Mouse (Mus musculus) E14TG2a.4 (cell line): ENCODE results near the gene Rbpj.

ENCODE experiments used
- H3K27me3 ChIP-seq: 2 replicates; pipeline ENCODE4 v1.6.1; 2014; ENCODE audit warnings: low read length, control low read depth; ENCODE audit not compliant: insufficient read depth
- H3K36me3 ChIP-seq: 2 replicates; pipeline ENCODE4 v1.6.1; 2014; ENCODE audit warnings: low read length, control low read depth; ENCODE audit not compliant: insufficient read depth
- H3K4me1 ChIP-seq: replicated peaks from 2 replicates; pipeline ENCODE4 v1.6.1; 2014; ENCODE audit warnings: low read depth, low read length, control low read depth
- H3K4me3 ChIP-seq: replicated peaks from 2 replicates; pipeline ENCODE4 v1.5.1; 2014; ENCODE audit warnings: mild to moderate bottlenecking, low read length
- H3K9me3 ChIP-seq: 2 replicates; pipeline ENCODE4 v1.6.1; 2014; ENCODE audit warnings: low read length, control low read depth
- CTCF ChIP-seq: conservative IDR thresholded peaks from 2 replicates; pipeline ENCODE4 v1.5.1; 2014; ENCODE audit warnings: low read length
- NANOG ChIP-seq: IDR thresholded peaks from 2 replicates; pipeline ENCODE4 v1.6.1; 2014; ENCODE audit warnings: borderline replicate concordance, low read length, mixed read lengths
- POU5F1 ChIP-seq: IDR thresholded peaks from 2 replicates; pipeline ENCODE4 v1.6.1; 2014; ENCODE audit warnings: low read length, borderline replicate concordance

The Rbpj gene

GRCm38 (mm10) chr5:53607230-53607996, 141.5 kb downstream of the Rbpj start:
- no peak for TF ChIP-seq POU5F1
- TF ChIP-seq CTCF: no peak
- TF ChIP-seq NANOG: no peak
- Histone ChIP-seq H3K36me3 (peaks cover 48% of the 10 kb centered on the region), H3K27me3 (no peaks in the 10 kb centered on the region), H3K9me3 (no peaks in the 10 kb centered on the region), H3K4me3 (no peak overlapping the region), H3K4me1 (peaks cover 75% of the 10 kb centered on the region)

DNA sequence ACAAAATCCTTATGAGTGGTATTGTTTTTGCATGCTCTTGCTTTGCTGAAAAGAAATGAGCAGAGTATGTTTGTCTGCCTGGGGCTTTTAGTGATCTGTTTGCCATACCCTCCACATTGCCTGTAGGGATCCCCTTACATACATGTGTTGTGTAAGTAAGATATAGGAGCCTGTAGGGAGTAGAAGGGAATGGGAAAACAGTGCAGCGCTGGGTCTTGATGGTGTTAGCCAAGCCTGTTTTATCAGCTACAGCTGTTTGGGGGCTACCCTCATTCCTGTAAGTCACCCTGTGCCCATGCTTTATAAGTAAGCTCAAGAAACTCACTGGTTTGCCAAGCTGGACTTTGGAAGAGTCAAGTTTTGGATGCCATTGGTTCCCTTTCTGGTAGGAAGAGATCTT, 152.9 kb downstream of the Rbpj start:
- Histone ChIP-seq H3K27me3 (no peaks in the 10 kb centered on the region), H3K9me3 (peaks cover 23% of the 10 kb centered on the region), H3K4me1 (peaks cover 49% of the 10 kb centered on the region), H3K36me3 (peaks cover 84% of the 10 kb centered on the region), H3K4me3 (no peak overlapping the region)
- TF ChIP-seq NANOG (no peak), POU5F1 (no peak), CTCF (no peak)

- Histone ChIP-seq H3K27me3 (no peaks in the 10 kb centered on the region), H3K36me3 (peaks cover 71% of the 10 kb centered on the region), H3K9me3 (no peaks in the 10 kb centered on the region), H3K4me1 (peaks cover 69% of the 10 kb centered on the region), H3K4me3 (no peak overlapping the region)
- no peak for TF ChIP-seq CTCF
- no peak for TF ChIP-seq NANOG
- no peak for TF ChIP-seq POU5F1
Observed at GRCm38 (mm10) chr5:53632026-53632425, 166.1 kb downstream of the Rbpj start.

GRCm38 (mm10) chr5:53636795-53637194, 170.8 kb downstream of the Rbpj start:
- no peaks in the 10 kb centered on the region for H3K27me3 ChIP-seq
- no peak overlapping the region for H3K4me3 ChIP-seq
- H3K4me1 ChIP-seq: peaks cover 74% of the 10 kb centered on the region
- no peaks in the 10 kb centered on the region for H3K9me3 ChIP-seq
- peaks cover 87% of the 10 kb centered on the region for H3K36me3 ChIP-seq
- TF ChIP-seq CTCF: no peak
- TF ChIP-seq POU5F1: no peak
- no peak for TF ChIP-seq NANOG

GRCm38 (mm10) chr5:53637206-53637605, 171.3 kb downstream of the Rbpj start:
- Histone ChIP-seq H3K9me3 (no peaks in the 10 kb centered on the region), H3K36me3 (peaks cover 87% of the 10 kb centered on the region), H3K4me3 (no peak overlapping the region), H3K4me1 (peaks cover 71% of the 10 kb centered on the region), H3K27me3 (no peaks in the 10 kb centered on the region)
- TF ChIP-seq POU5F1 (no peak), NANOG (no peak), CTCF (no peak)

GRCm38 (mm10) chr5:53638647-53639046, 172.7 kb downstream of the Rbpj start:
- Histone ChIP-seq H3K27me3 (no peaks in the 10 kb centered on the region), H3K4me1 (peaks cover 65% of the 10 kb centered on the region), H3K36me3 (peaks cover 89% of the 10 kb centered on the region), H3K4me3 (no peak overlapping the region), H3K9me3 (no peaks in the 10 kb centered on the region)
- TF ChIP-seq NANOG (no peak), POU5F1 (no peak), CTCF (peak; percentile 47)

- Histone ChIP-seq H3K4me3 (no peak overlapping the region), H3K4me1 (peaks cover 37% of the 10 kb centered on the region), H3K27me3 (no peaks in the 10 kb centered on the region), H3K9me3 (no peaks in the 10 kb centered on the region), H3K36me3 (peaks cover 88% of the 10 kb centered on the region)
- TF ChIP-seq CTCF (no peak), POU5F1 (no peak), NANOG (no peak)
Observed at GRCm38 (mm10) chr5:53646669-53647068, 180.7 kb downstream of the Rbpj start.

GRCm38 (mm10) chr5:53647358-53647757, 181.4 kb downstream of the Rbpj start:
- H3K27me3 ChIP-seq: no peaks in the 10 kb centered on the region
- no peak overlapping the region for H3K4me3 ChIP-seq
- H3K9me3 ChIP-seq: no peaks in the 10 kb centered on the region
- no peak for TF ChIP-seq CTCF
- TF ChIP-seq POU5F1: no peak
- no peak for TF ChIP-seq NANOG
- peaks cover 88% of the 10 kb centered on the region for H3K36me3 ChIP-seq
- H3K4me1 ChIP-seq: peaks cover 40% of the 10 kb centered on the region
